Comparison of ENCODE assay signal across 8 mouse cellular contexts in genomic region chr5:90652724-90653123, GRCm38 (mm10). TPM values are rescaled to one million over a fixed set of nuclear protein-coding genes. Genes with fewer than 3 reads are reported as not detected.
DNase-seq lines count a peak whose midpoint lies in the region; ATAC-seq and TF ChIP-seq lines count a peak whose summit lies in the region.

No protein-coding gene starts in this region.

- intact Hi-C loops in left cerebral cortex, postnatal 36 days (cut with DNase I), result loop anchor here (1.0 to 5.0 kb wide), 3 partner anchors 51 to 450 kb away; no protein-coding TSS in a partner anchor

- no peaks in the 10 kb centered on the region for H3K4me1 ChIP-seq in spleen, adult 2 months (ENCODE audit: control insufficient read depth, insufficient read depth, insufficient read length)
- H3K4me1 ChIP-seq in hindbrain, embryonic 16.5 days (ENCODE audit: control insufficient read depth, insufficient read depth, low read depth, low read length), result no peaks in the 10 kb centered on the region

- H3K4me2 ChIP-seq in hindbrain, embryonic 16.5 days (ENCODE audit: low read length), result no peak overlapping the region

- H3K4me3 ChIP-seq in spleen, adult 2 months (ENCODE audit: extremely low read depth, insufficient read depth, insufficient read length), result no peak overlapping the region
- no peak overlapping the region for H3K4me3 ChIP-seq in hindbrain, embryonic 16.5 days (ENCODE audit: low read length)

- ATAC-seq in hindbrain, embryonic 16.5 days, result peak; percentile 80

- no peak for TF ChIP-seq POLR2A in spleen, adult 2 months (IDR thresholded peaks at IDR 0.05; ENCODE audit: low read depth, low read length)

- DNase-seq in spleen, adult 2 months (ENCODE audit: low read depth in 1 of 2, low spot score in 2 of 2), result peak; percentile 17 to 29
- no peak for DNase-seq in spleen, postnatal 4 days (ENCODE audit: low spot score in 2 of 2)
- peak; percentile 60 for DNase-seq in adrenal gland, postnatal 14 days
- peak; percentile 58 for DNase-seq in embryo, embryonic 9.5 days (ENCODE audit: extremely low spot score)
- peak; percentile 32 to 44 for DNase-seq in left cerebral cortex, postnatal 36 days (ENCODE audit: low spot score in 2 of 2)
- peak; percentile 24 for DNase-seq in naive thymus-derived CD4-positive, alpha-beta T cell, adult 2 months (ENCODE audit: low read depth)
- DNase-seq in yolk sac, embryonic 10.5 days (ENCODE audit: low spot score), result peak; percentile 53

- no peak overlapping the region for H3K9ac ChIP-seq in hindbrain, embryonic 16.5 days (ENCODE audit: low read depth, low read length)

- H3K27me3 ChIP-seq in spleen, adult 2 months (ENCODE audit: control insufficient read depth, insufficient read depth, low read length), result no peaks in the 10 kb centered on the region
- H3K27me3 ChIP-seq in hindbrain, embryonic 16.5 days (replicated peaks; ENCODE audit: control insufficient read depth, insufficient read depth, low read length), result no peaks in the 10 kb centered on the region

- no peaks in the 10 kb centered on the region for H3K36me3 ChIP-seq in spleen, adult 2 months (ENCODE audit: control insufficient read depth, insufficient read depth, low read length)
- H3K36me3 ChIP-seq in hindbrain, embryonic 16.5 days (ENCODE audit: control insufficient read depth, insufficient read depth, low read length), result no peaks in the 10 kb centered on the region

- TF ChIP-seq CTCF in spleen, adult 2 months (IDR thresholded peaks at IDR 0.05; ENCODE audit: extremely low read depth, insufficient read depth, insufficient read length, insufficient replicate concordance), result peak; percentile 57; the same call in 1 of the 2 replicates

- 3% methylated on average over 3 of the region's 3 CpGs for WGBS in spleen, adult 2 months
- 13% methylated on average over 3 of the region's 3 CpGs for whole genome bisulfite sequencing in hindbrain, embryonic 16.5 days

- H3K27ac ChIP-seq in spleen, adult 2 months (ENCODE audit: insufficient read depth, low read length), result no peak overlapping the region
- no peak overlapping the region for H3K27ac ChIP-seq in hindbrain, embryonic 16.5 days (ENCODE audit: low read depth, low read length)

- H3K9me3 ChIP-seq in hindbrain, embryonic 16.5 days (ENCODE audit: control insufficient read depth, low read length), result no peaks in the 10 kb centered on the region

RNA-seq across cellular contexts. Expression of gene Rassf6, which starts 12.3 kb away (rescaled TPM):
- polyA plus RNA-seq in spleen, adult 2 months (2012; rRNA removed), result 0.22 and 0.55 TPM in 2 replicates
- total RNA-seq in adrenal gland, postnatal 14 days (2021), result 3.1 and 3.5 TPM in 2 replicates
- polyA plus RNA-seq in hindbrain, embryonic 16.5 days (2015; fragmentation: Nextera tagmentation; extraction: Ambion mirVana), result 3.3 and 4.1 TPM in 2 replicates
- total RNA-seq in left cerebral cortex, postnatal 36 days (2021), result 1 to 10 TPM in 1 of 2 experiments, under 1 TPM in 1; 0.97 to 1.4 TPM

Comparison
In these comparisons a context has a peak if more than half of its experiments do, and no peak if none do; other contexts are left out.
1. DNase-seq: peak in spleen, adult 2 months (2 of 2), adrenal gland, postnatal 14 days (single experiment), embryo, embryonic 9.5 days (single experiment), left cerebral cortex, postnatal 36 days (2 of 2), naive thymus-derived CD4-positive, alpha-beta T cell, adult 2 months (single experiment) and yolk sac, embryonic 10.5 days (single experiment); none in spleen, postnatal 4 days (0 of 2).